Mouse (Mus musculus) stomach, embryonic 16.5 days (tissue): Measurements from ENCODE around the gene Nfix. TPM values are rescaled to one million over a fixed set of nuclear protein-coding genes. Genes with fewer than 3 reads are reported as not detected.

Experiments
- ATAC-seq: fragments of 200-750 bp; cut with Nextera tagmentation; 2 replicates; pipeline ENCODE4 v1.8.0; 2017; ENCODE audit warnings: moderate number of reproducible peaks, moderate TSS enrichment; ENCODE audit not compliant: insufficient read depth, low FRiP score
- H3K27ac ChIP-seq: fragments of 300-500 bp; sonication (generic); 2 replicates; pipeline ENCODE4 v1.5.1; 2014; ENCODE audit warnings: low read length
- H3K27me3 ChIP-seq: fragments of 300-500 bp; sonication (generic); 2 replicates; pipeline ENCODE4 v1.6.1; 2014; ENCODE audit warnings: low read length, control low read depth, mixed read lengths; ENCODE audit not compliant: control insufficient read depth, insufficient read depth
- H3K36me3 ChIP-seq: fragments of 300-500 bp; sonication (generic); 2 replicates; pipeline ENCODE4 v1.6.1; 2014; ENCODE audit warnings: low read length; ENCODE audit not compliant: control insufficient read depth, insufficient read depth
- H3K4me1 ChIP-seq: fragments of 300-500 bp; sonication (generic); 2 replicates; pipeline ENCODE4 v1.6.1; 2014; ENCODE audit warnings: low read length, control low read depth, mixed read lengths; ENCODE audit not compliant: control insufficient read depth, insufficient read depth
- H3K4me2 ChIP-seq: fragments of 300-500 bp; sonication (generic); 2 replicates; pipeline ENCODE4 v1.6.1; 2014; ENCODE audit warnings: low read depth, low read length, mixed read lengths
- H3K4me3 ChIP-seq: fragments of 300-500 bp; sonication (generic); replicated peaks from 2 replicates; pipeline ENCODE4 v1.5.1; 2014; ENCODE audit warnings: mild to moderate bottlenecking, low read length
- H3K9ac ChIP-seq: fragments of 300-500 bp; sonication (generic); 2 replicates; pipeline ENCODE4 v1.6.1; 2014; ENCODE audit warnings: low read length
- H3K9me3 ChIP-seq: fragments of 300-500 bp; sonication (generic); replicated peaks from 2 replicates; pipeline ENCODE4 v1.6.1; 2016; ENCODE audit warnings: low read length, control low read depth; ENCODE audit not compliant: control insufficient read depth
- WGBS: fragments of 180-500 bp; shearing (Covaris S2); extraction: QIAGEN DNeasy Blood & Tissue Kit; methylation state at CpG from one replicate; pipeline ENCODE4 v1.1.7; 2014; 5-methylcytosine and 5-hydroxymethylcytosine counted together
- polyA plus RNA-seq: library from polyadenylated mRNA; unstranded; fragments of >200 nt; fragmentation: Nextera tagmentation; extraction: Ambion mirVana; gene quantifications from 2 replicates; pipeline ENCODE4 v1.2.1, GENCODE M21; 2015

Nfix gene
- polyA plus RNA-seq, 1 experiment from 2014 or later, result 37.8 TPM

- Histone ChIP-seq H3K4me2 (peak overlapping the region; percentile 85), H3K9ac (peak overlapping the region; percentile 83), H3K27me3 (no peaks in the 10 kb centered on the region), H3K27ac (peak overlapping the region; percentile 99), H3K9me3 (no peaks in the 10 kb centered on the region), H3K4me1 (peaks cover 40% of the 10 kb centered on the region), H3K4me3 (peak overlapping the region; percentile 41), H3K36me3 (no peaks in the 10 kb centered on the region)
- WGBS, result 3% methylated on average over 15 of the region's 15 CpGs
- peak; percentile 61; the same call in 1 of the 2 replicates for ATAC-seq
Observed at GRCm38 (mm10) chr8:84655336-84656190, 144.6 kb downstream of the Nfix start.

GRCm38 (mm10) chr8:84654597-84654996 is 145.5 kb downstream of the Nfix start:
- Histone ChIP-seq H3K9ac (no peak overlapping the region), H3K4me1 (peaks cover 38% of the 10 kb centered on the region), H3K27me3 (no peaks in the 10 kb centered on the region), H3K36me3 (no peaks in the 10 kb centered on the region), H3K27ac (peak overlapping the region; percentile 99), H3K9me3 (no peaks in the 10 kb centered on the region), H3K4me3 (no peak overlapping the region), H3K4me2 (no peak overlapping the region)
- WGBS, result 50% methylated on average over 4 of the region's 4 CpGs
- ATAC-seq, result no peak

- no peak overlapping the region for H3K27ac ChIP-seq
- no peak overlapping the region for H3K4me2 ChIP-seq
- H3K9ac ChIP-seq, result no peak overlapping the region
- H3K4me1 ChIP-seq, result peaks cover 30% of the 10 kb centered on the region
- H3K4me3 ChIP-seq, result no peak overlapping the region
- H3K36me3 ChIP-seq, result no peaks in the 10 kb centered on the region
- WGBS, result 64% methylated on average over 9 of the region's 9 CpGs
- no peak for ATAC-seq
- no peaks in the 10 kb centered on the region for H3K27me3 ChIP-seq
- no peaks in the 10 kb centered on the region for H3K9me3 ChIP-seq
Observed at GRCm38 (mm10) chr8:84653092-84653631, 147.0 kb downstream of the Nfix start.

- no peaks in the 10 kb centered on the region for H3K27me3 ChIP-seq
- H3K4me2 ChIP-seq, result no peak overlapping the region
- 39% methylated on average over 3 of the region's 3 CpGs for WGBS
- H3K9me3 ChIP-seq, result no peaks in the 10 kb centered on the region
- H3K4me3 ChIP-seq, result no peak overlapping the region
- ATAC-seq, result no peak
- peaks cover 14% of the 10 kb centered on the region for H3K4me1 ChIP-seq
- no peaks in the 10 kb centered on the region for H3K36me3 ChIP-seq
- H3K27ac ChIP-seq, result peak overlapping the region; percentile 14; the same call in 1 of the 2 replicates
- H3K9ac ChIP-seq, result no peak overlapping the region; the same call in 1 of the 2 replicates
Observed at GRCm38 (mm10) chr8:84650213-84650612, 149.9 kb downstream of the Nfix start.

Other genes starting within 250 kb of the Nfix start
- gene Ier2, start 137.5 kb downstream of the Nfix start, polyA plus RNA-seq, result 62.4 and 69.5 TPM in 2 replicates
- gene Trmt1, start 114.0 kb downstream of the Nfix start, polyA plus RNA-seq, result 53.7 and 54.1 TPM in 2 replicates
- 14.4 and 14.5 TPM in 2 replicates for gene Nacc1, start 112.5 kb downstream of the Nfix start, polyA plus RNA-seq
- 6.0 and 8.3 TPM in 2 replicates for gene Lyl1, start 98.9 kb downstream of the Nfix start, polyA plus RNA-seq
- 3.2 and 4.1 TPM in 2 replicates for gene G430095P16Rik, start 77.3 kb downstream of the Nfix start, polyA plus RNA-seq
- gene Dand5, start 22.5 kb upstream of the Nfix start, polyA plus RNA-seq, result 6.0 and 7.2 TPM in 2 replicates
- 42.0 and 49.5 TPM in 2 replicates for gene Gadd45gip1, start 31.2 kb upstream of the Nfix start, polyA plus RNA-seq
- gene Rad23a, start 40.3 kb upstream of the Nfix start, polyA plus RNA-seq, result 106 and 122 TPM in 2 replicates
- 1,028 and 1,118 TPM in 2 replicates for gene Calr, start 46.6 kb upstream of the Nfix start, polyA plus RNA-seq
- gene Farsa, start 56.6 kb upstream of the Nfix start, polyA plus RNA-seq, result 85.9 and 91.5 TPM in 2 replicates
- gene Syce2, start 71.8 kb upstream of the Nfix start, polyA plus RNA-seq, result 44.9 and 49.0 TPM in 2 replicates
- gene Gcdh, start 93.6 kb upstream of the Nfix start, polyA plus RNA-seq, result 41.1 and 45.8 TPM in 2 replicates
- gene Klf1, start 101.6 kb upstream of the Nfix start, polyA plus RNA-seq, result 15.7 and 18.4 TPM in 2 replicates
- gene Dnase2a, start 108.2 kb upstream of the Nfix start, polyA plus RNA-seq, result 14.0 and 14.4 TPM in 2 replicates
- 1.4 and 1.6 TPM in 2 replicates for gene Mast1, start 137.0 kb upstream of the Nfix start, polyA plus RNA-seq
- gene Rtbdn, start 146.6 kb upstream of the Nfix start, polyA plus RNA-seq, result 0.19 and 0.28 TPM in 2 replicates
- gene Gm49661, start 169.1 kb upstream of the Nfix start, polyA plus RNA-seq, result not detected in 2 replicates
- 584 and 593 TPM in 2 replicates for gene Prdx2, start 169.2 kb upstream of the Nfix start, polyA plus RNA-seq
- 97.5 and 108 TPM in 2 replicates for gene Rnaseh2a, start 169.4 kb upstream of the Nfix start, polyA plus RNA-seq
- 21.6 and 25.8 TPM in 2 replicates for gene Junb, start 178.4 kb upstream of the Nfix start, polyA plus RNA-seq
- gene Hook2, start 190.3 kb upstream of the Nfix start, polyA plus RNA-seq, result 50.0 TPM in 2 replicates
- gene Best2, start 214.2 kb upstream of the Nfix start, polyA plus RNA-seq, result 0.30 and 0.42 TPM in 2 replicates
- 108 and 110 TPM in 2 replicates for gene Asna1, start 224.9 kb upstream of the Nfix start, polyA plus RNA-seq
- gene Trir, start 226.5 kb upstream of the Nfix start, polyA plus RNA-seq, result 63.4 and 64.0 TPM in 2 replicates
- gene Tnpo2, start 236.6 kb upstream of the Nfix start, polyA plus RNA-seq, result 28.6 and 31.0 TPM in 2 replicates